Mouse (Mus musculus) embryonic facial prominence, embryonic 11.5 days (tissue): ENCODE measurements around the gene Zfp872. TPM values are rescaled to one million over a fixed set of nuclear protein-coding genes. Genes with fewer than 3 reads are reported as not detected.
A peak's percentile ranks its signal among the peaks of the same experiment; 100 is the strongest.

Experiments
- ATAC-seq: fragments of 200-750 bp; cut with Nextera tagmentation; replicated peaks from 2 replicates; pipeline ENCODE4 v1.8.0; 2017; ENCODE audit warnings: low read depth; ENCODE audit not compliant: insufficient number of reproducible peaks, low FRiP score, low TSS enrichment
- DNase-seq: peaks from one replicate; pipeline ENCODE4 v3.0.0-alpha.2; 2015; ENCODE audit warnings: low spot score
- H3K27ac ChIP-seq: fragments of 300-500 bp; sonication (generic); replicated peaks from 2 replicates; pipeline ENCODE4 v1.5.1; 2014; ENCODE audit warnings: mild to moderate bottlenecking, low read depth, low read length, control low read depth
- H3K27me3 ChIP-seq: fragments of 300-500 bp; sonication (generic); 2 replicates; pipeline ENCODE4 v1.6.1; 2014; ENCODE audit warnings: mild to moderate bottlenecking, low read length, moderate library complexity, mixed read lengths; ENCODE audit not compliant: control insufficient read depth, insufficient read depth
- H3K36me3 ChIP-seq: fragments of 300-500 bp; sonication (generic); replicated peaks from 2 replicates; pipeline ENCODE4 v1.6.1; 2014; ENCODE audit warnings: low read depth, mild to moderate bottlenecking, low read length, moderate library complexity, mixed read lengths; ENCODE audit not compliant: control insufficient read depth, insufficient read depth
- H3K4me1 ChIP-seq: fragments of 300-500 bp; sonication (generic); 2 replicates; pipeline ENCODE4 v1.6.1; 2014; ENCODE audit warnings: low read length, mixed read lengths; ENCODE audit not compliant: control insufficient read depth, insufficient read depth
- H3K4me2 ChIP-seq: fragments of 300-500 bp; sonication (generic); 2 replicates; pipeline ENCODE4 v1.6.1; 2014; ENCODE audit warnings: low read depth, mild to moderate bottlenecking, control low read depth, low read length, moderate library complexity
- H3K4me3 ChIP-seq: fragments of 300-500 bp; sonication (generic); 2 replicates; pipeline ENCODE4 v1.5.1; 2014; ENCODE audit warnings: low read depth, low read length, control low read depth
- H3K9ac ChIP-seq: fragments of 300-500 bp; sonication (generic); replicated peaks from 2 replicates; pipeline ENCODE4 v1.6.1; 2014; ENCODE audit warnings: mild to moderate bottlenecking, control low read depth, low read length
- H3K9me3 ChIP-seq: fragments of 300-500 bp; sonication (generic); replicated peaks from 2 replicates; pipeline ENCODE4 v1.6.1; 2016; ENCODE audit warnings: mild to moderate bottlenecking, low read length, inconsistent platforms, mixed read lengths; ENCODE audit not compliant: control insufficient read depth
- WGBS: fragments of 180-500 bp; shearing (Covaris S2); extraction: QIAGEN DNeasy Blood & Tissue Kit; methylation state at CpG from one replicate; pipeline ENCODE4 v1.1.7; 2014; 5-methylcytosine and 5-hydroxymethylcytosine counted together
- polyA plus RNA-seq: library from polyadenylated mRNA; unstranded; fragments of >200 nt; fragmentation: Nextera tagmentation; extraction: Ambion mirVana; gene quantifications from 2 replicates; pipeline ENCODE4 v1.2.1, GENCODE M21; 2014

Gene Zfp872
- polyA plus RNA-seq, 1 experiment from 2014 or later, result 0.10 TPM

GRCm38 (mm10) chr9:22150946-22151345 is 36.9 kb upstream of the Zfp872 start:
- DNase-seq (no peak), ATAC-seq (no peak)
- H3K9me3 ChIP-seq, result no peaks in the 10 kb centered on the region
- H3K4me2 ChIP-seq, result no peak overlapping the region
- H3K4me1 ChIP-seq, result no peaks in the 10 kb centered on the region
- no peaks in the 10 kb centered on the region for H3K36me3 ChIP-seq
- no peak overlapping the region for H3K27ac ChIP-seq
- H3K27me3 ChIP-seq, result no peaks in the 10 kb centered on the region
- no peak overlapping the region for H3K9ac ChIP-seq
- no peak overlapping the region for H3K4me3 ChIP-seq
- 83% methylated on average over 2 of the region's 2 CpGs for WGBS

GRCm38 (mm10) chr9:22153810-22154209 is 34.1 kb upstream of the Zfp872 start:
- WGBS, result 91% methylated on average over 3 of the region's 3 CpGs

GRCm38 (mm10) chr9:22155614-22156013 is 32.3 kb upstream of the Zfp872 start:
- Histone ChIP-seq H3K9me3 (no peaks in the 10 kb centered on the region), H3K4me3 (no peak overlapping the region), H3K27me3 (no peaks in the 10 kb centered on the region), H3K4me2 (no peak overlapping the region), H3K4me1 (peaks cover 2% of the 10 kb centered on the region; the same call in 1 of the 2 replicates), H3K9ac (no peak overlapping the region), H3K36me3 (no peaks in the 10 kb centered on the region; the same call in 1 of the 2 replicates), H3K27ac (no peak overlapping the region)
- WGBS, result 18% methylated on average over 10 of the region's 10 CpGs
- ATAC-seq, result peak; percentile 51
- DNase-seq, result peak; percentile 83

More at GRCm38 (mm10) chr9:22153810-22154209, 34.1 kb upstream of the Zfp872 start:
- Histone ChIP-seq H3K9me3 (no peaks in the 10 kb centered on the region), H3K4me2 (no peak overlapping the region), H3K4me3 (no peak overlapping the region), H3K36me3 (no peaks in the 10 kb centered on the region; the same call in 1 of the 2 replicates), H3K4me1 (peaks cover 2% of the 10 kb centered on the region; the same call in 1 of the 2 replicates), H3K27me3 (no peaks in the 10 kb centered on the region), H3K9ac (no peak overlapping the region), H3K27ac (no peak overlapping the region)
- no peak for DNase-seq
- ATAC-seq, result no peak

GRCm38 (mm10) chr9:22156497-22157245 is 31.2 kb upstream of the Zfp872 start, which contains the start of gene Pigyl:
TSS of gene Pigyl (plus strand) at chr9:22156846.
- Histone ChIP-seq H3K4me2 (peak within 1 kb of the TSS; percentile 76), H3K27ac (no peak within 1 kb of the TSS), H3K4me1 (peaks cover 2% of the 10 kb centered on the region; the same call in 1 of the 2 replicates), H3K9ac (peak within 1 kb of the TSS; percentile 81), H3K4me3 (peak within 1 kb of the TSS; percentile 53), H3K27me3 (no peaks in the 10 kb centered on the region), H3K9me3 (no peaks in the 10 kb centered on the region), H3K36me3 (no peaks in the 10 kb centered on the region; the same call in 1 of the 2 replicates)
- under 1% methylated on average over 65 of the region's 65 CpGs for WGBS
- ATAC-seq (peak; percentile 94), DNase-seq (peak; percentile 99)

- no peaks in the 10 kb centered on the region for H3K27me3 ChIP-seq
- WGBS, result 70% methylated on average over 34 of the region's 34 CpGs
- no peak overlapping the region for H3K27ac ChIP-seq
- H3K4me1 ChIP-seq, result peaks cover 2% of the 10 kb centered on the region; the same call in 1 of the 2 replicates
- DNase-seq, result no peak
- H3K4me2 ChIP-seq, result peak overlapping the region; percentile 76
- no peaks in the 10 kb centered on the region for H3K9me3 ChIP-seq
- no peak for ATAC-seq
- H3K4me3 ChIP-seq, result peak overlapping the region; percentile 53
- no peaks in the 10 kb centered on the region; the same call in 1 of the 2 replicates for H3K36me3 ChIP-seq
- H3K9ac ChIP-seq, result peak overlapping the region; percentile 81; the same call in 1 of the 2 replicates
Observed at GRCm38 (mm10) chr9:22157516-22158265, 30.2 kb upstream of the Zfp872 start.

GRCm38 (mm10) chr9:22161299-22161698 is 26.6 kb upstream of the Zfp872 start:
- H3K9me3 ChIP-seq, result no peaks in the 10 kb centered on the region
- 41% methylated on average over 6 of the region's 6 CpGs for WGBS
- H3K9ac ChIP-seq, result no peak overlapping the region
- H3K4me2 ChIP-seq, result no peak overlapping the region
- no peaks in the 10 kb centered on the region; the same call in 1 of the 2 replicates for H3K36me3 ChIP-seq
- no peak overlapping the region for H3K4me3 ChIP-seq
- H3K27ac ChIP-seq, result no peak overlapping the region
- no peaks in the 10 kb centered on the region for H3K27me3 ChIP-seq
- ATAC-seq (no peak), DNase-seq (no peak)
- H3K4me1 ChIP-seq, result peaks cover 2% of the 10 kb centered on the region; the same call in 1 of the 2 replicates

GRCm38 (mm10) chr9:22162305-22162704 is 25.6 kb upstream of the Zfp872 start:
- ATAC-seq, result no peak
- no peaks in the 10 kb centered on the region for H3K9me3 ChIP-seq
- H3K4me2 ChIP-seq, result no peak overlapping the region
- no peaks in the 10 kb centered on the region; the same call in 1 of the 2 replicates for H3K36me3 ChIP-seq
- H3K4me3 ChIP-seq, result no peak overlapping the region
- WGBS, result 78% methylated on average over 9 of the region's 9 CpGs
- DNase-seq, result no peak
- no peak overlapping the region for H3K27ac ChIP-seq
- no peaks in the 10 kb centered on the region for H3K27me3 ChIP-seq
- H3K4me1 ChIP-seq, result peaks cover 2% of the 10 kb centered on the region; the same call in 1 of the 2 replicates
- H3K9ac ChIP-seq, result no peak overlapping the region
